Mouse (Mus musculus) intestine, embryonic 16.5 days (tissue): ENCODE measurements around the gene Lamtor1. TPM values are rescaled to one million over a fixed set of nuclear protein-coding genes. Genes with fewer than 3 reads are reported as not detected.

ENCODE experiments used
- ATAC-seq: fragments of 200-750 bp; cut with Nextera tagmentation; 2 replicates; pipeline ENCODE4 v1.8.0; 2017; ENCODE audit warnings: moderate TSS enrichment, moderate library complexity
- H3K27ac ChIP-seq: fragments of 300-500 bp; sonication (generic); 2 replicates; pipeline ENCODE4 v1.5.1; 2014; ENCODE audit warnings: mild to moderate bottlenecking, low read length
- H3K27me3 ChIP-seq: fragments of 300-500 bp; sonication (generic); replicated peaks from 2 replicates; pipeline ENCODE4 v1.6.1; 2014; ENCODE audit warnings: low read length, control low read depth, mixed read lengths; ENCODE audit not compliant: control insufficient read depth, insufficient read depth
- H3K36me3 ChIP-seq: fragments of 300-500 bp; sonication (generic); 2 replicates; pipeline ENCODE4 v1.6.1; 2014; ENCODE audit warnings: low read length, control low read depth; ENCODE audit not compliant: control insufficient read depth, insufficient read depth
- H3K4me1 ChIP-seq: fragments of 300-500 bp; sonication (generic); 2 replicates; pipeline ENCODE4 v1.6.1; 2014; ENCODE audit warnings: low read length, control low read depth, mixed read lengths; ENCODE audit not compliant: control insufficient read depth, insufficient read depth
- H3K4me2 ChIP-seq: fragments of 300-500 bp; sonication (generic); 2 replicates; pipeline ENCODE4 v1.6.1; 2014; ENCODE audit warnings: low read depth, low read length, control low read depth
- H3K4me3 ChIP-seq: fragments of 300-500 bp; sonication (generic); 2 replicates; pipeline ENCODE4 v1.5.1; 2014; ENCODE audit warnings: mild to moderate bottlenecking, low read length
- H3K9ac ChIP-seq: fragments of 300-500 bp; sonication (generic); 2 replicates; pipeline ENCODE4 v1.6.1; 2014; ENCODE audit warnings: low read depth, low read length
- H3K9me3 ChIP-seq: fragments of 300-500 bp; sonication (generic); 2 replicates; pipeline ENCODE4 v1.6.1; 2016; ENCODE audit warnings: low read length, control low read depth; ENCODE audit not compliant: control insufficient read depth
- WGBS: fragments of 180-500 bp; shearing (Covaris S2); extraction: QIAGEN DNeasy Blood & Tissue Kit; methylation state at CpG from one replicate; pipeline ENCODE4 v1.1.7; 2014; 5-methylcytosine and 5-hydroxymethylcytosine counted together
- polyA plus RNA-seq: library from polyadenylated mRNA; unstranded; fragments of >200 nt; fragmentation: Nextera tagmentation; extraction: Ambion mirVana; gene quantifications from 2 replicates; pipeline ENCODE4 v1.2.1, GENCODE M21; 2015

The Lamtor1 gene
- polyA plus RNA-seq, 1 experiment from 2014 or later, result 236 TPM

DNA sequence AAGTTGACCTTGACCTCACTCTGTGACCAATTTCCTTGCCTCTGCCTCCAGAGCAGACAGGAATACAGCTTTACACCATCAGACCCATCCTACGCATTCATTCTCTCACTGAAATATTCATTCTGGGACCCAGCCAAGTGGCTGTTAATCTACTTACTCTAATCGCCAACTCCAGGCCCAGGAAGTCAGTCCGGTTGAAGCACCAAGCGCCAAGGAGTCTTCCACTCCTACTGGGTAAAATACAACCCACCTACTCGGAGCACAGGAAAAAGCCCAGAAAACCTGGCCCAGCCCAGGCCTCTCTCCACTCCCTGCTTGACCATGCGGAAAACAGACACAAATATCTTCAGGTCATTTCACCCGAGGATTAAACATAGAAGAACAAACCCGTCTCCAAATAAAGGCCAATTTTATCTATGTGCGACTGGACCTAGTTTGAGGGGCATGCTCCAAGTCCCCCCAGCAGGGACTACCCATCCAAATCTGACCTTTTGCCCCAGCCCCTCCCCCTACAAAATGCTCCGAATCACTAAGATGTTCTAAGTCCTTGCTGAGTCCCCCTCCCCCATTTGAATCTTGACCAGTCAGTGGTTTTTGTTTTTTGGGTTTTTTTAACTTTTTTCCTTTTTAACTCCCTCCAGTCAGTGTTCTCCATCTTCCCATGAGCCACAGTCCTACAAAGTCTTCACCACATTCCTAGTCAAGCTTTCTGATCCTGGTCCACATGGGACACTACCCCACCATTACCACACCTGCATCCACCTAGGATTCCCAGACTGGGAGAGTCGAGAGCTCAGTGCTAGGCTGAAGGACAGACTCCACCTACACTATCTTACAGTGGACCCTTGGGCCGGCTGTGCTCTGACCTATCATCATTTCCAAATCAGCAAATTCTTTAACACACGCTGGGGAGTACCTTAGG lies 37.2 kb upstream of the Lamtor1 start:
- no peaks in the 10 kb centered on the region for H3K36me3 ChIP-seq
- H3K4me3 ChIP-seq, result peak overlapping the region; percentile 41
- 0 out of 2 replicates have a peak overlapping the region, but pooled peaks have one; percentile 31 for H3K27ac ChIP-seq
- peaks cover 2% of the 10 kb centered on the region; the same call in 1 of the 2 replicates for H3K4me1 ChIP-seq
- H3K4me2 ChIP-seq, result peak overlapping the region; percentile 45
- H3K27me3 ChIP-seq, result no peaks in the 10 kb centered on the region
- no peak; the same call in 1 of the 2 replicates for ATAC-seq
- H3K9me3 ChIP-seq, result no peaks in the 10 kb centered on the region
- H3K9ac ChIP-seq, result peak overlapping the region; percentile 53
- 65% methylated on average over 13 of the region's 13 CpGs for WGBS

GRCm38 (mm10) chr7:101869163-101869500 lies 36.6 kb upstream of the Lamtor1 start:
- H3K4me2 ChIP-seq, result peak overlapping the region; percentile 45
- H3K4me3 ChIP-seq, result peak overlapping the region; percentile 41
- 57% methylated on average over 7 of the region's 7 CpGs for WGBS

DNA sequence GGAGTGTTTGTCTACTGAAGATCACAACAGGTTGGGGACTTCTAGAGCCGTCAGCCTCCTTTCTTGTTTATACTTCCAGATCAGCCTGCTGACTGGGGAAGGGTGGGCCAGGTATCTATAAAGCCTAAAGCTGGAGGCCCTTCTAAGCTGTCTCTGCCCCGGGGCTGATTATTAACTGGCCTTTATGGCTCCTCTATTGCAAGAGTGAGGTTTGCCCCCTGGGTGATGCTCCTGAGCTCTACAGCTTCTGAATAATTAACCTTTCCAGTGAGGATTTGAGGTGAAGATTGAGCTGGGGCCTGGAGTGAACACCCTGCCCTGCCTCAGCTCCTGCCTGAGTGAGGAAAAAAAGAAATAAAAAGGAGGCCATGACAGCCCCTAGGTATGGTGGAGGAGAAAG lies 35.1 kb upstream of the Lamtor1 start, which contains the start of gene Folr1:
TSS of gene Folr1 (minus strand) at position 160 of the 400 bp plus-strand sequence.
- peak; percentile 93 for ATAC-seq
- no peaks in the 10 kb centered on the region for H3K36me3 ChIP-seq
- peak within 1 kb of the TSS; percentile 41 for H3K4me3 ChIP-seq
- peaks cover 2% of the 10 kb centered on the region; the same call in 1 of the 2 replicates for H3K4me1 ChIP-seq
- peak within 1 kb of the TSS; percentile 82 for H3K27ac ChIP-seq
- H3K9me3 ChIP-seq, result no peaks in the 10 kb centered on the region
- no peaks in the 10 kb centered on the region for H3K27me3 ChIP-seq
- H3K9ac ChIP-seq, result peak within 1 kb of the TSS; percentile 47
- 35% methylated on average over 2 of the region's 2 CpGs for WGBS
- peak within 1 kb of the TSS; percentile 45 for H3K4me2 ChIP-seq

More at GRCm38 (mm10) chr7:101869163-101869500, 36.6 kb upstream of the Lamtor1 start:
- ATAC-seq, result peak; percentile 27; the same call in 1 of the 2 replicates
- H3K4me1 ChIP-seq, result peaks cover 2% of the 10 kb centered on the region; the same call in 1 of the 2 replicates
- peak overlapping the region; percentile 53 for H3K9ac ChIP-seq
- no peaks in the 10 kb centered on the region for H3K9me3 ChIP-seq
- no peaks in the 10 kb centered on the region for H3K27me3 ChIP-seq
- H3K36me3 ChIP-seq, result no peaks in the 10 kb centered on the region
- 0 out of 2 replicates have a peak overlapping the region, but pooled peaks have one; percentile 69 for H3K27ac ChIP-seq

DNA sequence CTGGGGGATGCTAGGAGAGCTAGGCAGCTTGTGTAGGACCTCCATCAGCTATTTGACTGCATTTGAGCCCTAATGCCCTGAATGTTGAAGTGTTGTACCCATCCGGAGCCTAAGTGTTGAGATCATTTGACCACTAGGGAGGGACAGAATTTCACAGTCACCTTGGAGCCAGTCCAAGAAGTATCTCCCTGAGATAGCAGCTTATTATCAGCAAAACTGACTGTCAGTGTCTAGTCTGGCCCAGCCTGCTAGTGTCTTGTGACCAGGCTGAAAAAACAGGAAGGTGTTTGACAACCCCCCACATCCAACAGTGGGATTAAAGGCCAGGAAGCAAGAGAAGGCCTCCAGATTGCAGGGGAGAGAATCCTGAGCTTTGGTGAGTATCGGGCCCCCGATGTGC lies 34.4 kb upstream of the Lamtor1 start:
- WGBS, result 69% methylated on average over 3 of the region's 3 CpGs

GRCm38 (mm10) chr7:101875978-101876377 lies 29.7 kb upstream of the Lamtor1 start:
- Histone ChIP-seq H3K4me1 (no peaks in the 10 kb centered on the region), H3K4me3 (no peak overlapping the region), H3K36me3 (no peaks in the 10 kb centered on the region), H3K27ac (no peak overlapping the region), H3K27me3 (no peaks in the 10 kb centered on the region), H3K9me3 (no peaks in the 10 kb centered on the region), H3K4me2 (no peak overlapping the region), H3K9ac (no peak overlapping the region)
- ATAC-seq, result no peak
- 87% methylated on average over 1 of the region's 1 CpGs for WGBS

More for the DNA sequence above, 34.4 kb upstream of the Lamtor1 start:
- Histone ChIP-seq H3K36me3 (no peaks in the 10 kb centered on the region), H3K27me3 (no peaks in the 10 kb centered on the region), H3K4me3 (no peak overlapping the region), H3K4me1 (peaks cover 2% of the 10 kb centered on the region; the same call in 1 of the 2 replicates), H3K4me2 (peak overlapping the region; percentile 7; the same call in 1 of the 2 replicates), H3K27ac (peak overlapping the region; percentile 82), H3K9ac (no peak overlapping the region), H3K9me3 (no peaks in the 10 kb centered on the region)
- ATAC-seq, result peak; percentile 49

GRCm38 (mm10) chr7:101880855-101881254 lies 24.8 kb upstream of the Lamtor1 start:
- Histone ChIP-seq H3K27ac (no peak overlapping the region), H3K27me3 (no peaks in the 10 kb centered on the region), H3K4me1 (no peaks in the 10 kb centered on the region), H3K4me2 (no peak overlapping the region), H3K36me3 (no peaks in the 10 kb centered on the region), H3K4me3 (no peak overlapping the region), H3K9ac (no peak overlapping the region), H3K9me3 (no peaks in the 10 kb centered on the region)
- 73% methylated on average over 4 of the region's 4 CpGs for WGBS
- ATAC-seq, result no peak

DNA sequence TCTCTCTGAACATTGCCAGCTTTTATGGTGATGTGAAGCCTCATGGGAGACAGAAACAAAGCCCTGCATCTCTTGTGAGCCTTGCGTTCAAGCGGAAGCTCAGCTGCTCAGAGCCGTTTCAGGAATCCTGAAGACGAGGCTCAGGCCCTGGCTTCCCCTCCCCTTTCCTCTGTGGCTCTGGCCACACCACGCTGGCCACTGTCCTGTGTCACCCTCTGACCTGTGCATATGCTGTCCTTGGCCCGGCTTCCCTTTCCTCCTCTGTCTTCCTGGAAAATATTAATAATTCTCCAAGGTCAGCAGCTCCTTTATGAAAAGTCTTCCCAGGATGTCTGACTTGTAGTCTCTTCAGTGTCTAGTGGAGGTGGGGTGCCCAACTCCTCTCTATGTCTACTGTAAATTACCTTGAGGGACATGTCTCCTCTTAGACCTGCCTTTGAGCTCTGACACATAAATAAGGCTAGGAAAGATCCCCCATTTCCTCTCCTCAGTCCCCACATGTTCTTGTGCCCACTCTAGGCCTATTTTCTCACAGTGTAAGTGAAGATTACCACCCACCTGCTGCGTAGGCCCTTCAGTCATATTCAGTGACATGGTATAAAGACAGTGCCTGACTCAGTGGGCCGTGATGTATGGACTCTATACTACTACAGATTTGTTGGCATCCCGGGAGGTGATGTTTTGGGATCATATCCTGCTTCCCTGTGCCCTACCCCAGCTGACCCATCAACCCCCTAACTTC lies 23.1 kb upstream of the Lamtor1 start:
- Histone ChIP-seq H3K4me3 (no peak overlapping the region), H3K27me3 (no peaks in the 10 kb centered on the region), H3K9ac (no peak overlapping the region), H3K27ac (no peak overlapping the region), H3K36me3 (no peaks in the 10 kb centered on the region), H3K9me3 (no peaks in the 10 kb centered on the region), H3K4me1 (no peaks in the 10 kb centered on the region), H3K4me2 (no peak overlapping the region)
- no peak for ATAC-seq
- WGBS, result 65% methylated on average over 9 of the region's 9 CpGs

DNA sequence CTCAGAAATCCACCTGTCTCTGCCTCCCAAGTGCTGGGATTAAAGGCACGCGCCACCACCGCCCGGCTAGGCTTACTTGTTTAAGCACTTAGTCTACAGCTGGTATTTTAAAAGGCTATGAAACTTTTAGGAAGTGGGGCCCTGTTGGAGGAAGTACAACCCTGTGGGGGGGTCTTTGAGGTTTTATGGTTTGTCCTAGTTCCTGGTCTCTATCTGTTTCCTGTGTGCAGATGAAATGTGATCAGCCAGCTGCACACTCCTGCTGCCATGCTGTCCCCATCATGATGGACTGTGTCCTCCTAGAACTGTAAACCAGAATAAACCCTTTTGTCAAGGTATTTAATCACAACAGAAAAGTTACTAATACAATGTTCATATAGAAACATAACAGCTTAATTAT lies 21.5 kb upstream of the Lamtor1 start:
- 97% methylated on average over 4 of the region's 4 CpGs for WGBS
- Histone ChIP-seq H3K27me3 (no peaks in the 10 kb centered on the region), H3K9me3 (no peaks in the 10 kb centered on the region), H3K4me1 (no peaks in the 10 kb centered on the region), H3K4me2 (no peak overlapping the region), H3K36me3 (no peaks in the 10 kb centered on the region), H3K9ac (no peak overlapping the region), H3K27ac (no peak overlapping the region), H3K4me3 (no peak overlapping the region)
- ATAC-seq, result no peak

DNA sequence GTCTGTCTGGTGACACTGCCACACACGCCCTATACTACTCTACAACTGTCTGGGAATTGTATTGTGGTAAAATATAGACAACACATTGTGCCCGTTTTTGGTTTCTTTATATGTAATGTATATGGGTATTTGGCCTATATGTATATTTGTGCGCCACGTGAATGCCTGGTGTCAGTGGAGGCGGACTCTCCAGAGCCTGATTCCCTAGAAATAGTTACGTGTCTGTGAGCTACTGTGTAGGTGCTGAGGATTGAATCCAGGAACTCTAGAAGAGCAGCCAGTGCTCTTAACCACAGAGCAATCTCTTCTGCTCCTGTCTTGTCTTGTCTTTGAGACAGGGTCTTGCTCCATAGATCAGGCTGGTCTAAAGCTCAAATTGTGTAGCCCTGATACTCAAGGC lies 19.4 kb upstream of the Lamtor1 start:
- WGBS, result 88% methylated on average over 6 of the region's 6 CpGs
- ATAC-seq, result no peak
- no peak overlapping the region for H3K4me2 ChIP-seq

More for the DNA sequence above, 19.4 kb upstream of the Lamtor1 start:
- H3K4me3 ChIP-seq, result no peak overlapping the region
- H3K36me3 ChIP-seq, result no peaks in the 10 kb centered on the region
- no peaks in the 10 kb centered on the region for H3K9me3 ChIP-seq
- no peak overlapping the region for H3K9ac ChIP-seq
- no peaks in the 10 kb centered on the region for H3K27me3 ChIP-seq
- no peaks in the 10 kb centered on the region for H3K4me1 ChIP-seq
- no peak overlapping the region for H3K27ac ChIP-seq
